Mouse (Mus musculus) megakaryocyte progenitor cell, adult 5-6 weeks (primary cell): ENCODE results near the gene Mapk11. TPM values are rescaled to one million over a fixed set of nuclear protein-coding genes. Genes with fewer than 3 reads are reported as not detected.

Experiments
- ATAC-seq: replicated peaks from 2 replicates; pipeline ENCODE4 v1.8.0; 2016; ENCODE audit warnings: mild to moderate bottlenecking, moderate TSS enrichment, inconsistent platforms; ENCODE audit not compliant: poor library complexity
- total RNA-seq, 2 experiments: library from RNA; stranded (forward) in 1 of 2; stranded (reverse) in 1 of 2; fragments of 157-497, 149-512 nt in 1 of 2; fragments of 200-1000 nt in 1 of 2; gene quantifications; 2 replicates each; pipeline versions ENCODE4 v1.2.3 to v1.2.4; 2015 to 2017

The Mapk11 gene
- total RNA-seq, 2 experiments from 2014 or later, result not detected

- ATAC-seq, result no peak
These were observed 25.5 kb upstream of the Mapk11 start for GRCm38 (mm10) chr15:89174889-89175339.

DNA sequence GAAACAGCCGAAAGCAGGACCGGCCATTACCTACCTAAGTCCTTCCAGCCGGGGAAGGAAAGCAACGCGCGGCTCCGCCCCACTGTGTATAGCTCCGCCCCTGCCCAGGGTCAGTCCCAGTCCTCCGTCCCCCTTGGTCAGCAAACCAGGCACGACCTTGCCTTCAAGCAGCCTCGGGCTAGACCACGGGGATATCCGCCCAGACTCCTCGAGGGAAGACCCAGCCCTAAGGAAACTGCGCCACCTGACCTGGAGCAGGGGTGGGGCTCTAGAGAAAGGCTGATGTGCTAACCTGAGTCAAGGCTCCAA is 24.4 kb upstream of the Mapk11 start:
- 0 out of 2 replicates have a peak, but pooled peaks have one; percentile 10 for ATAC-seq

DNA sequence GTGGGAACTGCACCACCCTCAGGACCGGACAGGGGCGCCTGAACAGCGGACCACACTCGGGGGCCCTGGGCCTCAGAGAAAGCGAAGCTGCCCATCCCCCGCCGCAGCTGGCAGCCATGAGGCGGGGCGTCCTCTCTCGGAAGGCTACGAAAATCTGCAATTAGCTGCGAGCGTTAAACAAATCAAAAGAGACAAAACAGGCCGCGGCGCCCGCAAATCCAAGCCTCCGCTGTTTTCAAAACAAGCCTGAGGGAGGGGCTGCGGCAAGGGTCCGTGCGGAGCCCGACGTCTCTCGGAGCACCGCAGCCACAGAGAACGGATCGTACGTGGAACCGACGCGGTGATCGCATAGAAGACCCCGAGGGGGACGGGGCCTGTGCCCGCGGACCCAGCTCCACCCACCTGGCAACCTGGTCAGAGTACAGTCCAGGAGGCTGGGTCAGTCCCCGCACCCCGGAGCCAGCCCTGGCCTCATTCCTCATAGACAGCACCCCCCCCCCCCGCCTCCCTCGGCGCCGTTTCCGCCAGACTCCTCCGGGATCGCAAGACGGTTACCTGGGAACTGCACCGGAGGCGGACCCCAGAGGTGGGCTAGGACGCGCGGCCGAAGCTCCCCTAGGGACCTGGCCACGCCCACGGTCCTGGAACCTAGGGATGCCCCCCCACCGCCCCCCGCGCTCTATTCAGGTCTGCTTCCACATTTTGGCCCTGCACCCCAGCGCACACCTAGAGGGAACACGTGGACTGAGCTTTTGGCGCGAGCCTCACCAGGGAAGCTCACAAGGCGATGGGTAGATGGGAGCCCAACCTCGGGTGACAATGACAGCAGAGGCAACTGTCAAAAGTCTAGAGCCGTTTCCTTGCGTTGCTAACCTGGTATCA is 23.8 kb upstream of the Mapk11 start:
- ATAC-seq, result 0 out of 2 replicates have a peak, but pooled peaks have one; percentile 4

GRCm38 (mm10) chr15:89172276-89172935 is 23.0 kb upstream of the Mapk11 start:
- ATAC-seq, result peak; percentile 53

- peak; percentile 12; the same call in 1 of the 2 replicates for ATAC-seq
These were observed 22.2 kb upstream of the Mapk11 start for GRCm38 (mm10) chr15:89171526-89172051.

DNA sequence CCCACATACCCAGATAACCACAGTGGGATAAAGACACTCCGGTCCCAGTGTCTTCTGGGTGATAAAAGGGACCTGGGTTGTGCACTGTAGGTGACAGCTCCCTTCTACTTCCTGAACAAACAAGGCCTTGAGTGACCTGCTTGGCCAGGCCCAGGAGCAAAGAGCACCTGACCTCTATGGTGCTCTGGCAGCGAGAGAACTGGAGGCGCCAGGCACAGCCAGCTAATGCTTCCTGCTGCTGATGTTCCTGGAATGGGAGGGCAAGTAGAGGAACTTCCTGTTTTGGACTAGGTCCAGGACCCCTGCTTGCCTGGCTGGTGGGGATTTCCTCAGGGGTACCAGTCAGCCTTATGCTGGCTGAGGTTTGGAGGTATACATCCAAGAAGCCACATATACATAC is 20.7 kb upstream of the Mapk11 start:
- no peak for ATAC-seq

GRCm38 (mm10) chr15:89169431-89169830 is 20.0 kb upstream of the Mapk11 start:
- ATAC-seq, result no peak

DNA sequence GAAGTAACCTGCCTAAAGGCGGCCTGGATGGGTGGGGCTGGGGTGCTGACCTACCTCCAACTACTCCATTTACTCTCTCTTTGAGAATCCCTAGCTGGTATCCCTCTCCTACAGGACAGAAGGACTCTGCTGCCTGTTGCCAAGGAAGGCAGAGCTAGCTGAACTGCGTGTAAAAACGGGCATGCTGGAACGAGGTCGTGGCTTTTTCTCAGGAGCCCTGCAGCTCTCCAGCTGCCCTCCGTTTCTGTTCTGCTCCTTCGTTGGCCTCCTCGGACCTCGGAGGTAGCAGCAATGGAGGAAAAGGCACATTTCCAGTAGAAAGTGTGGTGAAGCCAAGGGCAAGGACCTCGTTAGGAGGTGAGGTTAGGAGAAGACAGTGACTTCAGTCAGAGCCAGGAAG is 19.5 kb upstream of the Mapk11 start:
- ATAC-seq, result no peak

DNA sequence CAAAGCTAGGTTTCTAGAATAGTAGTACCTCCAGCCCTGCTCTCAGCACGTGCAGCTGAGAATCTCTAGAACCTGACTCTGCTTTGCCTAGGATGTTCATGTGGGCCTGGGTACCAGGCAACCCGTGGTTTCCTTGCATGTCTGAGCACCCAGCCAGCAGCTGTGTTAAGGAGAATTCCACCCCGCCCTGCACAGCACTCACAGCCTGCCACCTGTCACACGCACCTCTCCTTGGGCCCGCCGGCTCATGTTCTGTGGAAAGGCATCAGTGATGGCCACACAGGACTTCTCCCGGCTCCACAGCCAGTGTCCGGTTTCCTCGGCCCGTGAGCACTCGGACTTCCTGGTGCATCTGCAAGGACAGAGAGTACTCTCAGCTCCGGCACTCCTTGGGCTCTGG is 16.1 kb upstream of the Mapk11 start:
- no peak for ATAC-seq

- no peak for ATAC-seq
These were observed 12.0 kb upstream of the Mapk11 start for GRCm38 (mm10) chr15:89161397-89161796.

- no peak for ATAC-seq
These were observed 9.1 kb upstream of the Mapk11 start for GRCm38 (mm10) chr15:89158516-89158915.

DNA sequence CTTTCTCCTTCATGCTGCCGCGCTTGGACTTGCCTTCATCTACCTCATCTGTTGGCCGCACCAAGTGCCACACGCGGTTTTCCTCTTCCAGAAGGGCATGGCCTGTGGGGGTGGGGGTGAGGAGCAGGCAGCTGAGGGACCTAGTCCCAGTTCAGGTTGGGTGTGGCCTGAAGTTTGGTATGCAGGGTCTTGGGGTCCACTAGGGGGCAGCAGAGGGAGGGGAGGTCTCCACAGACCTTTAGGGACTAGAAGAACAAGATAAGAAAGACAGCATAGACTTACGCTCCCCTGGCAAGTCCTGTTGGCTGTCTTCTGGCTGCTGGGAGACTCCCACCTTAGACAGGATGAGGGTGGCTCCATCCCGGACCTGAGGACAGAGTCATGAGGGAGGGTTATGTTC is 8.5 kb upstream of the Mapk11 start:
- ATAC-seq, result peak; percentile 96

DNA sequence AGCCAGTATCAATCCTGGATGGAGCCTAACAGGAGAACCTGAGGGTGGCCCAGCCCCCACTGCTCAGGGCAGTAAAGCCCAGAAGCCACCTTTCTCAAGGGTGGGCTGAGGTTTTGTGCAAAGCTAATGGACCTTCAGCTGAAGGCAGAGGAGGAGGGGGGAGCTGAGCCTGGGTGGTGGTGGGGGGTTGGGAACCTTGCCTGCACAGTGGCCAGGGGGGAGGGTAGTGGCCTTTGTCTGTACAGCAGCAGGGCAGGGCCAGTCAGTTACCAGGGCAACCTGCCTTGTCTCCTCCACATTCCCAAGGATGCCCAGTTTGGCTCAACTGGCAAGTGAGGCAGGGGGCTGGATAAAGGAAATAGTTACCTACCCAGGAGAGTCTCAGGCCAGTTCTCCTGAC is 2.9 kb upstream of the Mapk11 start:
- ATAC-seq, result no peak

GRCm38 (mm10) chr15:89150041-89150390 is 588 bp upstream of the Mapk11 start:
- ATAC-seq, result peak; percentile 77

- no peak for ATAC-seq
These were observed 745 bp downstream of the Mapk11 start for GRCm38 (mm10) chr15:89148496-89149270.

- no peak for ATAC-seq
These were observed 1.5 kb downstream of the Mapk11 start for GRCm38 (mm10) chr15:89147895-89148294.

DNA sequence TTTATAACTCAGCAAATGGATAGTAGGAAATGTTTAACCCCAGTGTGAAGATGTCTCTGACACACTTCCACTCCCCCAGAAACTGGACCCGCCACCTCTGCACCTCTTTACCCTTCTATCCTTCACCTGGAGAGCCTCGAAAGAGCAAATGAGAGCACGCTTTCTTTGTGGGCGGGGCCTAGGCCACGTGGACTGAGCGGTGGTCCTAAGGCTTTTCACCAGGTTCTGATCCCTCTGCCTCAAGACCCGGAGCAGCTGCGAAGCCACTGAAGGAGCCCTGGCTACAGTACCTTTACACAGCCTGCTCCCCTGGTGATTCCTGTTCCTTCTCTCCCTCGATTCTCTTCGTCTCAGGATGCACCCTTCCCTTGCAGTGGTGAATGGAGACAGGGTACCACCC is 2.0 kb downstream of the Mapk11 start:
- ATAC-seq, result no peak

DNA sequence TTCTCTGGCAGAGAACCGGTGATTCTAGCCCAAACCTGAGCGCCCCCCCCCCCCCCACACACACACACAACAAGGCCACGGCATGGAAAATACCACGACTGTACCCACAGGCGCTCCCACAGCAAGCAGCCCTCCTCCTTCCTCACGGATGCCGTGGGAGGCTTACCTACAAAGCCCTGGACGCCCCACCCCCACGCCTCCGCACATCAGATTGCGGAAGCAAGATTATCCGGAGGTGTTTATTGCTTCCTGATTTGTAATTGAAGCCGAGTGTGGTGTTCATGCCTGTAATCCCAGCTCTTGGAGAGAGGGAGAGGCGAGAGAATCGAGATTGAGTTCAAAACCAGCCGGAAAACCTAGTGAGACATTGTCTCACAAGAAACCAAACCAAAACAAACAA is 2.4 kb downstream of the Mapk11 start:
- ATAC-seq, result 0 out of 2 replicates have a peak, but pooled peaks have one; percentile 17

- ATAC-seq, result 0 out of 2 replicates have a peak, but pooled peaks have one; percentile 17
These were observed 2.9 kb downstream of the Mapk11 start for GRCm38 (mm10) chr15:89146537-89146936.

DNA sequence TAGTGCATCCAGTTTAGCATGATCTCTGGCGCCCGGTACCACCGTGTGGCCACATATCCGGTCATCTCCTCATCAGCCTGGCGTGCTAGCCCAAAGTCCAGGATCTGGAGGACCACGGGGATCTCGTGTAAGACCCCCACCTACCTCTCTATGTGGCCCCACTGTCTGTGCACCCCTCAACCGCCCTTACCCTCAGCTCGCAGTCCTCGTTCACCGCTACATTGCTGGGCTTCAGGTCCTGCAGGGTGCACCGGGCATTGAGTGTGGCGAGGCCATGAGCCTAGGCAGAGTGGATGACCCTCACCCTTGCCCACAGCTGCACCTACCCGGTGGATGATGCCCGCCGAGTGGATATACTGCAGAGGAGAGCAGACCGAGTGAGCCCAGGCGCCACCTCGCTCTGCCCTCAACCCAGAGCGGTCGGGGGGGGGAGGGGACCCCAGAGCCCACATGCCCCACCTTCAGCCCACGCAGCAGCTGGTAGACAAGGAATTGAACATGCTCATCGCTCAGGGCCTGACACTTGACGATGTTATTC is 3.5 kb downstream of the Mapk11 start:
- no peak for ATAC-seq

GRCm38 (mm10) chr15:89144965-89145364 is 4.5 kb downstream of the Mapk11 start:
- no peak for ATAC-seq
